Mouse (Mus musculus) thymus, adult 2 months (tissue): ENCODE results near the gene Ell. TPM values are rescaled to one million over a fixed set of nuclear protein-coding genes. Genes with fewer than 3 reads are reported as not detected.
A peak's percentile ranks its signal among the peaks of the same experiment; 100 is the strongest.

Source experiments
- DNase-seq: peaks from one replicate; pipeline ENCODE4 v3.0.0; 2021
- H3K27ac ChIP-seq: fragments of 200-500 bp; 2 replicates; pipeline ENCODE4 v1.5.1; 2012; ENCODE audit warnings: low read length, control low read depth; ENCODE audit not compliant: control insufficient read depth, insufficient read depth
- H3K27me3 ChIP-seq: fragments of 200-500 bp; 2 replicates; pipeline ENCODE4 v1.6.1; 2012; ENCODE audit warnings: mild to moderate bottlenecking, low read length, moderate library complexity, mixed read lengths; ENCODE audit not compliant: control insufficient read depth, insufficient read depth
- H3K36me3 ChIP-seq: fragments of 200-500 bp; 2 replicates; pipeline ENCODE4 v1.6.1; 2012; ENCODE audit warnings: mild to moderate bottlenecking, low read length, moderate library complexity; ENCODE audit not compliant: control insufficient read depth, insufficient read depth
- H3K4me1 ChIP-seq: fragments of 200-500 bp; replicated peaks from 2 replicates; pipeline ENCODE4 v1.6.1; 2012; ENCODE audit warnings: low read length; ENCODE audit not compliant: control insufficient read depth, insufficient read depth
- H3K4me3 ChIP-seq: fragments of 200-500 bp; 2 replicates; pipeline ENCODE4 v1.5.1; 2012; ENCODE audit warnings: mild to moderate bottlenecking, low read length, control low read depth, moderate library complexity; ENCODE audit not compliant: control insufficient read depth, insufficient read depth
- CTCF ChIP-seq: fragments of 200-500 bp; IDR thresholded peaks from 2 replicates; pipeline ENCODE4 v1.5.1; 2012; ENCODE audit warnings: mild to moderate bottlenecking, control low read depth, low read length, moderate library complexity, borderline replicate concordance; ENCODE audit not compliant: control insufficient read depth, poor library complexity, insufficient read depth; ENCODE audit errors: extremely low read depth
- POLR2A ChIP-seq: fragments of 200-500 bp; IDR thresholded peaks from 2 replicates; pipeline ENCODE4 v1.6.1; 2012; ENCODE audit warnings: mild to moderate bottlenecking, low read length, control low read depth, moderate library complexity; ENCODE audit not compliant: control insufficient read depth, poor library complexity, insufficient read depth; ENCODE audit errors: extremely low read depth
- WGBS: fragments of 180-500 bp; shearing (Covaris S2); methylation state at CpG from one replicate; pipeline ENCODE4 v1.1.7; 2018; 5-methylcytosine and 5-hydroxymethylcytosine counted together
- polyA plus RNA-seq: library from polyadenylated mRNA; depleted of rRNA; stranded (reverse); fragments of >200 nt; gene quantifications from 2 replicates; pipeline ENCODE4 v1.2.3, GENCODE M21; 2012

Ell gene
- polyA plus RNA-seq, 1 experiment, result 40.2 TPM

DNA sequence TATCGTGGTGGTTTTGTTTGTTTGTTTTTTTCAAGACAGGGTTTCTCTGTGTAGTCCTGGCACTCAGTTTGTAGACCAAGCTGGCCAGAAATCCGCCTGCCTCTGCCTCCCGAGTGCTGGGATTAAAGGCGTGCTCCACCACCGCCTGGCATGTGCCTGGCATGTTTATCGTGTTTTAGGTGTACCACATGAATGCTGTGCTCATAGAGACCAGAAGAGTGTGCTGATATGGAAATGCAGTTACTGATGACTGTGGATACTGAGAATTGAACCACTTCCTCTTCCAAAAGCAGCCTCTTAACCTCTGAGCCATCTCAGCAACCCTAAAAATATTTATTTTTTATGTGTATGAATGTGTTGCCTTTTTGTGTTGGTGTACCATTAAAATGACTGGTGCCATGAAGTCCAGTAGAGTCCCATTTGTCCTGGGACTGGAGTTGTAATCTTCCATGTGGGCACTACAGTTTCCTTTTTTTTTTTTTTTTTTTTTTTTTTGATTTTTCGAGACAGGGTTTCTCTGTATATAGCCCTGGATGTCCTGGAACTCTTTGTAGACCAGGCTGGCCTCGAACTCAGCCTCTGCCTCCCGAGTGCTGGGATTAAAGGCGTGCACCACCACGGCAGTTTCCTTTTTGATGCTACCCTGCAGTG, 26.9 kb upstream of the Ell start:
- H3K36me3 ChIP-seq, result peaks cover 6% of the 10 kb centered on the region; the same call in 1 of the 2 replicates
- no peak overlapping the region for H3K4me3 ChIP-seq
- H3K27ac ChIP-seq, result no peak overlapping the region
- DNase-seq, result no peak
- no peaks in the 10 kb centered on the region for H3K27me3 ChIP-seq
- TF ChIP-seq POLR2A, result no peak
- TF ChIP-seq CTCF, result no peak
- peaks cover 17% of the 10 kb centered on the region for H3K4me1 ChIP-seq
- 53% methylated on average over 11 of the region's 11 CpGs for WGBS

DNA sequence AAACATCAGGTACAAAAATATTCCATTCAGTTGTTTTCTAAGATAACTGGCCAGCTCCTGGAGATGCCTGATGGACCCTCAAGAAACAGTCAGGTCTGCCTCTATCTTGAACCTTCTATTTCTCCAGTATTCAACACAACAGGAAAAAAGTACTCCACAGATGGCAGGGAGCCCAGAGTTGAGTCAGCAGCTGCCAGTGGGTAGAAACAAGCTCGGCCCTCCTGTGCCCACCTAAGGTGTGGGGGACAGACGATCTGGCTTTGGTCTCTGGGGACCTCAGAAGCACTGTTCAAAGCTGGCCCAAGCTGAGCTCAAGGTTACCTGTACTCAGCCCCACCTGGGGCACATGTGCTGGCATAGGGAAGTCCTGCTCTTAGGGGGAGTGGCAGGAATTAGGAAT, 25.8 kb upstream of the Ell start:
- H3K27me3 ChIP-seq, result no peaks in the 10 kb centered on the region
- DNase-seq, result no peak
- peaks cover 7% of the 10 kb centered on the region; the same call in 1 of the 2 replicates for H3K36me3 ChIP-seq
- TF ChIP-seq CTCF, result no peak
- no peak for TF ChIP-seq POLR2A
- WGBS, result 55% methylated on average over 2 of the region's 2 CpGs
- H3K4me3 ChIP-seq, result no peak overlapping the region
- H3K4me1 ChIP-seq, result peaks cover 17% of the 10 kb centered on the region
- no peak overlapping the region for H3K27ac ChIP-seq

DNA sequence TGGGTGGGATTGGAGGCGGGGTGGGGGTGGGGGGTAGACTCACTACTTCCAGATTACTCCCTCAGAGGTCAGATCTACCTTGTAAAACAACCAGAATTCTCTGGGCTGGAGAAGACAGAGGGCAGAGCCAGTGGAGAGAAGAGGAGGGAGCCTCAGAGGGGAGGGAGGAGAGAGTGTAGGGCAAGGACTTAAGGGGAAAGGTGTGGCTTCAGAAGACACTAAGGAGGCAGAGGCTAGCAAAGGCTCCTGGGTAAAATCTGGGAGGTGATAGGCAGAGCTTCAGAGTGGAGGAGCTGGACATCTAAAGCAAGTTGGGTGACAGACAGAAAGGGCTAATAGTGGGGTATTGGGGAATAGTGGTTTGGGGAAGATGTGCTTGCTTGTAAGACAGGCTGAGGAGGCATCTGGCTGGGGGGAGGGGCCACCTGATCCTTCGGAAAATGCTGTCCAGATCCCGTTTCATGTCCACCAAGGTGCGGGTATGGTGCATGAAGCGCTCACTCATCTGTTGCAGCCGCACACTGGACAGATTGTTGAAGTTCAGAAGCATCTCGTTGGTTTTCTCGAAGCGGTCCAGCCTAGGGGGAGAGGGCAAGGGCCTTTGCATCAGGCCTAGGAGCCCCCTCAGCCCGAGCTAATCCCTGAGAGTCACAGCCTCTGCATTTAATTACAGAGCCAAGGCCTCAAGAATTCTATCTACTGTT, 21.2 kb upstream of the Ell start:
- no peak overlapping the region for H3K27ac ChIP-seq
- 96% methylated on average over 10 of the region's 10 CpGs for WGBS
- no peaks in the 10 kb centered on the region for H3K27me3 ChIP-seq
- DNase-seq, result no peak
- 0 out of 2 replicates have a peak, but pooled peaks cover 6% of the 10 kb centered on the region for H3K4me1 ChIP-seq
- H3K4me3 ChIP-seq, result no peak overlapping the region
- TF ChIP-seq CTCF (no peak), POLR2A (no peak)
- peaks cover 7% of the 10 kb centered on the region; the same call in 1 of the 2 replicates for H3K36me3 ChIP-seq

GRCm38 (mm10) chr8:70519043-70519442, 20.2 kb upstream of the Ell start:
- no peak overlapping the region for H3K27ac ChIP-seq
- no peak for DNase-seq
- TF ChIP-seq CTCF, result no peak
- TF ChIP-seq POLR2A, result no peak
- H3K36me3 ChIP-seq, result peaks cover 7% of the 10 kb centered on the region; the same call in 1 of the 2 replicates
- 0 out of 2 replicates have a peak, but pooled peaks cover 6% of the 10 kb centered on the region for H3K4me1 ChIP-seq
- 96% methylated on average over 6 of the region's 6 CpGs for WGBS
- no peaks in the 10 kb centered on the region for H3K27me3 ChIP-seq
- H3K4me3 ChIP-seq, result no peak overlapping the region

DNA sequence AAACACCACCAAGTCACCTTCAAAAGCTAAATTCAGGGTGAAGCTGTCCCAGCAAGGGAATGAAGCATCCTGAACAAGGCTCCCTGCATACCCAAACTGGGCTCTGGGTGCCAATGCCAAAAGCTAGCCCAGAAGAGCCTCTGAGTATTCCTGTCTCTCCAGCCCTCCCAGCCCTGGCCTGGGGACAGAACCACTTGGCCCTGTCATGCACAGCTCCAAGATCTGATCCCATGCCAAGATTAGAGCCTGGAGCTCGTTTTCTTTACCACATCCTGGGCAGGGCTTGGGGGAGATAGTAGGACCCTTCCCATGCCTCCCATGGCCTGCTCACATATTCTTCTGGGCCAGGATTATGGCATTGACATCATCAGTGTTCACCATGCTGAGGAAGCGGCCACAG, 19.7 kb upstream of the Ell start:
- WGBS, result 76% methylated on average over 2 of the region's 2 CpGs
- no peak for DNase-seq
- TF ChIP-seq CTCF, result no peak
- TF ChIP-seq POLR2A, result no peak
- no peak overlapping the region for H3K4me3 ChIP-seq
- no peaks in the 10 kb centered on the region for H3K27me3 ChIP-seq
- H3K36me3 ChIP-seq, result peaks cover 7% of the 10 kb centered on the region; the same call in 1 of the 2 replicates
- no peak overlapping the region for H3K27ac ChIP-seq
- 0 out of 2 replicates have a peak, but pooled peaks cover 6% of the 10 kb centered on the region for H3K4me1 ChIP-seq

DNA sequence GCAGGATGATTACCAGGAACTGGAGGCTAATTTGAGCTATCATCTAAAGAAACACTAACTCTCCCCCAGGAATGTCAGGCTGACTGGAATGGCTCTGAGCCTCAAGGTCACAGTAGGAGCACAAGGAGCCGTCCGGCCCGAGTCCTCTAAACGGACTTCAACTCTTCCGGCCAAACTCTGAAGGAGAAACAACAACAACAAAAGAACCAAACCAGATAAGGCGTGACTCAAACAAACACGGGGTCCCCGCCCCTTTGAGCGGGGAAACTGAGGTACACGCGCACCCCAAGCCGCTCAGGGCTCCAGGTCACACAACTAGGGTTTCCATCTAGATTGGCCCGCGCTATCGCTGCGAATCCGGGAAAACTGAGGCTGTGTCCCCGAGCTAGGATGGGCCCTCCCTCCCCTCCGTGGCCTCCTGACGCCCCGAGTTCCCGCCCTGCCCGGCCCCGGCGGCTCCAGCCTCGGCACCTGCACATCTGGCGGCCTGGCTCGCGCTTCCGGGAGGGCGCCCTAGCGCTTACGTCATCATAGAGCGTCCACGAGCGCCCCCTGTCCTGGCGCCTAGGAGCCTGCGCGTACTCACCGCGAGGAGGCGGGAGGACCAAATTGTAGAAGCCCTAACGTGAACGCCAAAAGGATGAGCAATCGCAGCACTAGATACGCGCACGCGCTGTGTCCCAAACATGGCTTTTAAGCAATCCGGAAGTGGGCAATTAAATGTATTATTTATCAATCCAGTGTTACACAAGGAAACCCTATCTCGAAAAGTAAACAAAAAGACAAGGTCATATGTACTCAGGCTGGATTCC, 16.5 kb upstream of the Ell start:
- DNase-seq, result peak; percentile 96
- peak overlapping the region; percentile 71 for H3K4me3 ChIP-seq
- peak overlapping the region; percentile 20 for H3K27ac ChIP-seq
- H3K27me3 ChIP-seq, result no peaks in the 10 kb centered on the region
- H3K4me1 ChIP-seq, result peaks cover 9% of the 10 kb centered on the region
- peak; percentile 76 for TF ChIP-seq CTCF
- peak; percentile 77 for TF ChIP-seq POLR2A
- under 1% methylated on average over 51 of the region's 51 CpGs for WGBS
- peaks cover 2% of the 10 kb centered on the region; the same call in 1 of the 2 replicates for H3K36me3 ChIP-seq
